Mouse (Mus musculus): Measurements from ENCODE around the gene Odf2. TPM values are rescaled to one million over a fixed set of nuclear protein-coding genes. Genes with fewer than 3 reads are reported as not detected.

Gene Odf2
- total RNA-seq (2021): 10 to 100 TPM; 24.5 to 29.1 TPM
- long read RNA-seq, experiment 1, transcript Odf2-204 (21 exons, 3,826 nt): major isoform, 19 of 38 reads
- long read RNA-seq, experiment 1, partial matches to known transcripts: 8 of 38 reads
- long read RNA-seq, experiment 1, other reads (novel, unspliced or antisense): 8 of 38 reads
- long read RNA-seq, experiment 2, transcript Odf2-204 (21 exons, 3,826 nt): major isoform, 17 of 45 reads
- long read RNA-seq, experiment 2, transcript Odf2-203 (17 exons, 2,305 nt): minor isoform, 6 of 45 reads
- long read RNA-seq, experiment 2, partial matches to known transcripts: 7 of 45 reads
- long read RNA-seq, experiment 2, other reads (novel, unspliced or antisense): 13 of 45 reads

DNA sequence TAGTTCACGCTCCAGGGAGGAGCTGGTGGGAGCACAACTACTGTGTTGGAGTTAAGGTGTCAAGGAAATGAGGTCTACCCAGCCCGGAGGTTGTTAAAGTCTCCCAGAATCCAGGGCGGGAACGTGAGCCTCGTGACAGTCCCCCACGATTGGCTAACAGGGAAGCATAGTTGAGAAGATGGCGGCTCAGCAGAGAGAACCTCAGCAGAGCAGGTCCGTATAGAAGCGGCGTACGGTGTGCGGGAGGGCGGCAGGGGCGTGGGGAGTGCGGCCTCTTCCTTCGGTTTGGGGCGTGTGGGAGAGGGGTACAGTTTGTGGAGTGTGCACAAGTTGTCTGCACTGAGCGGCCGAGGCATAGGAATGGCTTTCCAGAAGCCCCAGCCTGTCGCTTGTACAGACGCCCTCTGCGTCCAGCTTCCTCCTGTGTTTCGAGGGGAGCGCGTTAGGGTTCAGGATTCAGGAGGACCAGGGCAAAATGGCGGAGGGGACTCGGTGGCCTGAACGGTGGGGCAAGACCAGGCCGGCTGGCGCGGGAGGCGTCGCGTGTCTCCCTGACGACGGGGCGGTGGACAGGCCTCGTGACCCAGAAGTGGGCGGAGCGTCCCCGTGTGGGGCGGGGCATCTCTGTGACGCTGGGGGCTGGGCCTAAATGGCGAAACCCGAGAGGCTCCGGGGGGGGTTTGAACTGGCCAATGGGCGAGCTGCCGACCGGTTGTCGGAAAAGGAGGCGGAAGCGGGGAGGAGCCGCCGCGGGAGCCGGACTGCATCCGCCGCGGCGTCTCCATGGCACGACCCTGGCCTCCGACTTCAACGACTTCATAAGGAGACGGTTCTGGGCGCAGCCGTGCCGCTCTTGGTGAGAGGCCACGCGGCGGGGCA, at the start of gene Odf2:
Gene Odf2, plus strand, starts transcription at position 156 of the 879 bp plus-strand sequence.
- DNase-seq: peak; percentile 100
- intact Hi-C loops (cut with DNase I): no loop called here

DNA sequence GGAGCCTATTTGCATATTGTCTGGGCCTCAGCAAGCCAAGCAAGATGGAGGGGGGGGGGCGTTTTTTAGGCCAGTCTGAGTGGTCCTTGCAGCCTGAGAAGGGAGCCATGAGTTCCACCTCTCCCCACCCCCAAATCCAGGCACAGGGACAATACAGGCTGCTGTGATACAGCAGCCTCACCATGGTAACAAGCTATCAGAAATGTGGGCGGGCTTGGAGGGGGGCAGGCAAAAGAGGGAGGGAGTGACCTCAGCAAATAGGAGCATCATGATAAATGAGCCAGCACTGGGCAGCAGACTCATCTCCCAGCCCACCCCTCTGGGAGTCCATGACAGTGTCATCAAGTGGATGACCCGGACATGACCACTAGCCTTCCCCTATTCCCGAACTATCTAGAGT, 49.6 kb upstream of the Odf2 start:
- intact Hi-C loops (cut with DNase I): no loop called here
- DNase-seq: no peak

DNA sequence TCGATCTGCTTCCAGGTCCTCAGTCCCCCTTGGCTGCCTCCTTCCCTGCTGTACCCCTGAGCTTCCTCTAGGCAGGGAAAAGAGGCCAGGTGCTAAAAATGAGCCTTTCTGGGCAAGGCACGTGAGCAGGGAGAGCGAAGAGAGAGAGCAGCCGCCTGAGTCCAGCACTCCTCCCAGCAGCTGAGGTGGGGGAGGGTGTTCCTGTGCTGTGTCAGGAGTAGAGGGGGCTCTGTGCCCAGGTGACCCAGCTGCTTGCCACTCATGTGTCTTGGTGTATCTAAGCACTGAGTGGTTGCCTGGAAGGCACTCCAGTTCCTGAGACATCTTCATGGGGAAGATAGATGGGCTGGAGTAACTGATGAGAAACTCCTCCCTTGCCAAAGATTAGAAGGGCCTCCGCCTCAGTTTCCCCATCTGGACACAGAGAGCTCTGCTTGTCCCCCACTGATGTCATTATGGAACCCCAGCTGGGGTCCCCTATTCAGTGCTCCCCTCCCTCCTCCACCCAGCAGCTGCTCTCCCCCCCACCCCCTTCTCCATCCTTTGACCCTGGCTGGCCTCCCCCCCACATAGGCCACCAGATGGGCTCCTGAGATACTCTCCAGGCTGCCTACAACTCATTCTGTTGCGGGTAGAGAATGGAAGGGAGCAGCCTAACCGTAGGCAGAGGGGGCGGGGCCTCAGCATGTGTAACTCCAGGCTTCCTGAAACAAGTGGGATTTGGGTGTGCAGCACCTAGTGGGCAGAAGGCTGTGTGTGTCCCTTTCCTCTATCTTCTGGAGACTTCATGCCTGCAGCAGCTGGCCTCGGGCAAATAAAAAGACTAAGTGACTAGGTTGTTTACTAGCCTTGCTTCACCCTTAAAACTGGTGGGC, 45.6 kb upstream of the Odf2 start:
- no peak for DNase-seq
- intact Hi-C loops (cut with DNase I): no loop called here

DNA sequence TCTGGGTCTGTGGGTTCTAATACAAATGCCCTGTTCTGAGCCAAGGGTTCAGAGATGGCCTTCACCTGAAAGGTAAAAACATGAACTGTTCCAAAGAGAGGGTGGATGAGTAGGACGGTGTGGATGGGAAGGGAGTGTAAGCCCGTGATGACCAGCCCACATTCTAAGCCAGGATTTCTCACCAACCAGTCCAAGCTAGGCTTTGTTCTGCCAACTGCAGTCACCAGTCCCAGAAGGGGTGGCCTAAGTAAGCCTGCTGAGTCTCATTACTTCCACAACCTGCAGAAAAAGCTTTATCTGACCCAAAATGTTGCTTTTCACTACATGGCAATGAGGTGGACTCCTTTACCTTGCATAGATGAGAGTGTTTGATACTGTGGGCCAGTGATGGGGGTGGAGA, 44.9 kb upstream of the Odf2 start:
- intact Hi-C loops (cut with DNase I): no loop called here
- DNase-seq: no peak

DNA sequence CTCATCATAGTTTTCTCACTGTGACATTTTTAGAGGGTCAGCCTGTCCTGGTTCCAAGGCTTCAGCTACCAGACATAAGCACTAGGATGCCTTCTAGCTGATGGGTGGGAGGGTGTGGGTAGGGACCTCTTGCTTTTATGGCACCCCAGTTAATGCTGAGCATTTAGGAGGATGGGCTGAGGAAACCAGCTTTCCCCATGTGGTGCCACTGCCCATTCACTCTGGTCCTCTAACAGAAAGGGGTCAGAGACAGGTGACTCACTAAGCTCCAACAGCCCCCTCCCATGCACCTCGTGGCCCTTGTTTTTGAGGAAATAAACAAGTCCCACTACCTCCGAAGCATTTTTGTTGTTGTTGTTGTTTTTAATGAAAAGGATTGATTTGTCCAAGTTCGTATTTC, 44.4 kb upstream of the Odf2 start:
- DNase-seq: no peak
- intact Hi-C loops (cut with DNase I): no loop called here

DNA sequence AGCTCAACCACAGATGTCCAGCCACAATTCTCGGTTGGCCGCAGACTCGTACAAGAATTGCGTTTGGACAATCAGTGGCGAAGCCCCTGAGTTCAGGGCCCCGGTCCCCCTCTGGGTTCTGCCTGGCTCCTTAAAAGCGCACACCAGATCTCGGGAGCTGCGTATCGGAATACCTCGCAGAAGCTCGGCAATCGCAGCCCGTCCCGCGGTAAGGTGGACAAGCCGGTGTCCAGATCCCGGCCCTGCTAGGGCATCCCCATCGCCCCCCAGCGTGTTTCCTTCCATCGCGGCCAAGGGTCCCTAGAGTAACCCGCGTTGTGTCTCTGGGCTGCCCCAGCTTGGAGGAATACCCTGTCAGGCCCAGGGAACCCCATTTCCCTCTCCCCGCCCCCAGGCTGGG, 43.4 kb upstream of the Odf2 start:
- no peak for DNase-seq
- intact Hi-C loops (cut with DNase I): no loop called here

DNA sequence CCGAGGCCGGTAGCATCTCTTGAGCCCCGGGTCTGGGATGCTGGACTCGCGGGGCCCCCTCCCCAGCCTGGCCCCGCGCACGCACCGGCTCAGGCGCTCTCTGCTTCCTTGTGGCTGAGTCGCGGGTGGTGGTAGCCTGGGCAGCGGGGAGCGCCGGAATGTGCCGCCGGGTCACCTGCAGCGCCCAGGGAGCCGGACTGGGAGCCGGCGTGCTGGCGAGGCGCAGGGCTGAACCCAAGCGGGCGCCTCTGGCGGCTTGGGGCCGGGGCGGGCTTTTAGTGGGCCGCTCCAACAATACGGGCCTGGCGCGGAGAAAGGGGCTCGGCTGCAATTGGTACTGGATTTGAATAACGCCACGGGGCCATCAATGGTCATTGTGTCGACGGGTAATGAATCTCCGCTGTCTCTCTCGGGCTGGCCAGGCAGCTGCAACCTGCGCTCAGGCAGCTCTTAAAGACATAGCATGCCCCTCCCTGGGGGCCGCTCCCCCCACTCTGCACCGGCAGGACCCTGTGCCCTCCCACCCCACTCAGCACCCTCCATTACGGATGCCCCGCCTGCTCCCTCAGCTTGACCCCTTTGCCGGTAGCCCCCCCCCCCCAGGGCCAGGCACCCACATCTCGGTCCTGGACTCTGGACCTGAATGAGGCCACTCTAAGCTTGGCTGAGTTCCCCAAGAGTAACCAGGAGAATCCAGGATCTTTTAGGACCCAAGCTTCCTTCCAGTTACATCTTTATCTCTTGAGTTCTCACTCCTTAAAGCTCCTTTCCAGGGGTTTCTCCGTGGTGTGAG, 42.8 kb upstream of the Odf2 start:
- intact Hi-C loops (cut with DNase I): no loop called here
- no peak for DNase-seq

DNA sequence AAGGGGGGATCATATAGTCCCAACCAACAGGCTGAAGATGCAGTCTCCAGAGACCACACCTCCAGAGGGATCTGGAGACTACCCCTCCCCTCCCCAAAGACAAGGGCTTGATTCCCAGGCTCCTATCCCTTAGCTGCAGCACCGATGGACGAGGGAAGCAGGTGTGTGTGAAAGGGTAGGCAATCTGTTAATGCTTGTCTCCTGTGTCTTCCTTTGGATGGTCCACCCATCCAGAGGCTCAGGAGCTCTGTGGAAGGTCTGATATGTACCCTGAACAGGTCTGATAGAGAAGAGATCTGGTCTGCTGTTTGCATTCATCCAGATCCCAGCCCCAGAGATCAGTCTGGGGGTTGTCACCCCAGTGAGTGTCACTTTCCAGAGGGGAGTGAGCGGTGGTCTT, 42.1 kb upstream of the Odf2 start:
- DNase-seq: no peak
- intact Hi-C loops (cut with DNase I): no loop called here

DNA sequence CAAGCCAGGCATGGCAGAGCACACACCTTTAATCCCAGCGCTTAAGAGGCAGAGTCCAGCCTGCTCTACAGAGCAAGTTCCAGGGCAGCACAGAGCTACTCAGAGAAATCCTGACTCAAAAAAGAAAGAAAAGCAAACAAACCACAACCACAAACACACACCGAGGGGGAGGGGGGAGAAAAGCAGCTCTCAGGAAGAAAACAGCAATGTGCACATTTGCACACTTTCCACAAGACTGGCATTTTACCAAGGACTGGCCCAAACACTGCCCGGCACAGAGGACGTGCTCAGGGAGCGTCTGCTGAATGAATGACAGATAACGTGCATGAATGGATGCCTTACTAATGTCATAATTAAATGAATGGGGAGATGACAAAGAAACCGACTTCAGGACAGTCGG, 40.0 kb upstream of the Odf2 start:
- no peak for DNase-seq
- intact Hi-C loops (cut with DNase I): no loop called here

DNA sequence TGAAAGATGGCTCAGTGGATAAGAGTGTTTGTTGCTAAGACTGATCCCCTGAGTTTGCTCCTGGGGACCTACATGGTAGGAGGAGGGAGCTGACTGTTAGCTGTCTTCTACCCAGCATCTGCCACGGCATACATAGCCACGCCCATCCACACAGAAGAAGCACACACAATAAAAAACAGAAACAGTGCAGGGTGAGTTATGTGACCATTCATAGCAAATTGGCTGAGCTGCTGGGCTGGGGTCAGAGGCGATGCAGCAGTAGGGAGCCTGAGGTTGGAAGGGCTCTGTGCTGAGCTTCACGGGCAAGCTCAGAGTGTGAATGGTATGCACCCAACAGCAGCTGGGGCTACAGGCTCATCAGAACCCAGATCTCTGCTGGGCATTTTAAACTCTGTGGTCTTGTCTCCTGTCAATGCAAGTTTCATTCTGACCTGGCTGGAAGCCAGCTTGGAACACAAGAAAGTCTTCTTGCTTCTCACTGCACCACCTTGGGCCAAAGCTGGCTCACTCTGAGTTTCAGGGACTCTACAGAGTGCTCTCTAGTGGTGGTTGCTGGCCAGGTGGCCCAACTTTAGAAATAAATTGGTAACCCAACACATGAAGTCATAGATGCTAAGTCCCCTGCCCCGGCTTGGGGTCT, 39.1 kb upstream of the Odf2 start:
- intact Hi-C loops (cut with DNase I): no loop called here
- no peak for DNase-seq

DNA sequence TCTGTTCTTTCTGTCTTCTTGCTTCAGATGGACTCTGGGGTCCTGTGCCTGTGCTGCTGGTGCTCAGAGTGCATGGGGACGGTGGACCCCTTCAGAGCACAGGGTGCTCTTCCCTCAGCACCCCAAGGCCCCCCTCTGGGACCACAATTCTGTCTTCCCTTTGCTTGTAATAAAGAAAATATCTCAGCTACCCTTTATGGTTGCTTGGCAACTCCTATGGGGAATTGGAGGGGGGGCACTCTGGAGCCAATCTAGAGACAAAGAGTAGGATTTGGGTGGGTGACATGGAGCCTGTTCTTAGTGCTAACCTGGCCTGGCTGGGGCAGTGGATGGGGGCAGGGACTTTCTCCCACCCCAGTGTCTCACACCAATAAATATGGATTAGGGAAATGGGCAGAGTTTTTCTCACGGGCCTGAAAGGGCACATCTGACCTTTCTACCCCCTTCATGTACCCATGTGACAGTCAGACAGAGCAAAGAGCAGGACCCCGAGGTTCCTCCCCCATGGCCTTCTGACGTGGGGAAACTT, 36.0 kb upstream of the Odf2 start:
- no peak for DNase-seq
- intact Hi-C loops (cut with DNase I): no loop called here

DNA sequence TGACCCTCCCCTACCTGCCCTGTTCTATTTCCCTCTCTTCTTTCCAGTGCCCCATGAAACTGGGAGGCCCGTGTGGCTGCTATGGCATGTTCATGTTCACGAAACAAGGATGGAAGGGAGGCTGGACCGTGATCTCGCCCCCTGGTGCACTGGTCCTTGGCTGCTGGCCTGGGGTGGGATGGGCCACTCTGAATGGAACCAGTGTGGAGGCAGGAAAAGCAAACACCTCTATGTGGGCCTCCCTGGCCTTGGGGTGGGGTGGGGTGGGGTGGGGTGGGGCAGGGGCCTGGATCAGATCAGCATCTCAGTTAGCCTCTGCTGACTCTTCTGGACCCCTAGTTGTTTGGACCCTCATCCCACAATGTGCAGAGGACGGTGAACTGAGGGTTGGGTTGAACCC, 35.3 kb upstream of the Odf2 start:
- no peak for DNase-seq
- intact Hi-C loops (cut with DNase I): no loop called here

DNA sequence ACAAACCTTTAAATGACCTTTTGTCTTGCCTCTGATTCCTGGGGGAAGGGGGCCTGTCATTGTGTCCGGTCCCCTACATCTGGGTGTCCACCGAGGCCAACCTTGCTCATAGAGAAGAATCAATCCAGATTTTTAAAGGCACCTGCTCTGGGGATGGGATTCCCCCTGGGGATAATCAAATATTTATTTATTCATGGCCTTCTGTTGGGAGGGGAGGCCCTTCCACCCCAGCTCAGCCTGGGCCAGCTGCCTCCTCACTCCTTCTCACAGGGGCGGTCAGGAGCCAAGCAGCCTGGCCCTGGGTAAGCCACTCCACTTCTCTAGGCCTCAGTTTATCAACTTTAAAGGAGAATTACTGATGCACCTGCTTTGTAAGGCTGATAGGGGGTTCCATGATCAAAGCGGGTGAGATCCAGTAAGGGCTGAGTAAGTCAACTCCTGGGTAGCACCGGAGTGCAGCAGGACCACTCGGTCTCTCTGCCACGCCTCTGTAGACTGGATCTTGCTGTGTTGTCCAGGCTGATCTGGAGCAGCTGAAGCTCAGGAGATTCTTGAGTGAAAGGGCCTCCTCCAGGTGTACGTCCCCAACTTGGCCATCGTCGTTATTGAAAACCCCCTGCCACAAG, 33.3 kb upstream of the Odf2 start:
- DNase-seq: no peak

DNA sequence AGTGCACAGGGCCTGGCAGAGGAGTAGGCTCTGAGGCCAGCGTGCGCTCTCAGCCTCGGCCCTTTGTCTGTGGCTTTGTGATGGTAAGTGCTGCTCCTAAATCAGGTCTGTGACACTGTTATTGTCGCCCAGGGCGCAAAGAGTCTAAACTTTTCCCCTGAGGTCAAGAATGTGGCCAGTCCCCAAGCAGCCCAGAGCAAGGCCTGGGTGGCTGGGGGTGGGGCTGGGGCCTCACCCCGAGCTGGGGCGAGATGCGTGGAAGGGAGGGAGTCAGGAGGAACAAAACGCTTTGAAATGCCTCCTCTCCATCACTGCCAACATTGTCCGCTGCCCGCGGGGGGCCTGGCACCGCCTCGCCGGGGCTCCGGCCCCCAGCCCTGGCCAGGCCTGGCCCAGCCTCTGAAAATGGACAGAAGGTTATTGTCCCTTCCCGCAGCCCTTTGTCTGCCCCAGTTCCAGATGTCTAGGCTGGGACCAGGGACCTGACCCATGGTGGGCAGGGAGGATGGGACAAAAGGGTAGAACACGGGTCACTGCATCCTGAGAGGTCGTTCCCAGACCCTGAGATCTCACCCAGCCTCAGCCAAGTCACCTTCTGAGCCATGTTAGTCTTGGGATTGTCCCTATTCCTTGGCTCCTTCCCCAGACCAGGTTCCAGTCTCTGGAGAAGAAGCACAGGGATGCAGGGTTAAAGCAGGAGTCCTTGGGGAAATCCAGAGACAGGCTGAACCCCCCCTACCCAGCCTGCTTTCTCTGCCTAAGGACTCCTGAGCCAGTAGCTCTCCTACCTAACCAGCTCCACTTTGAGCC, 32.4 kb upstream of the Odf2 start:
- intact Hi-C loops (cut with DNase I): loop anchor here (5.0 kb wide), 1 partner anchor 89 kb away; no protein-coding TSS in a partner anchor
- no peak for DNase-seq

More for the DNA sequence above, 33.3 kb upstream of the Odf2 start:
- intact Hi-C loops (cut with DNase I): loop anchor here (5.0 kb wide), 1 partner anchor 88 kb away; no protein-coding TSS in a partner anchor

DNA sequence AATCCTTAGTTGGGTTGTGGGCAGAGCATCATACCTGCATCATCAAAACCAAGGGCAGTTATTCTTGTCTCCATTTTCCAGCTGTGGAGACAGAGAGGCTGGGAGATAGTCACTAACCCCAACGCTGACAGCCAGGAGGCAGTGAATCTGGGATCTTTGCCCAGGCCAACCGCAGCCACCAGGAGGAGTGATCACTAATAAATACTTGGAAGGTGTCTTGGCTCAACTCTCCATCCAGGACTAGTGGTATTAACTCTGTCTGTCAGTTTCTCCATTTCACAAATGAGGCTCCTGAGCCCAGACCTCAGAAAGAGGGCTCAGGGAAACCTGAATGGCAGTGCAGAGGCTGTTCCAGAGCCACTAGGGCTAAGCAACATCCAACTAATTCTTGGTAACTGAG, 31.7 kb upstream of the Odf2 start:
- no peak for DNase-seq
- intact Hi-C loops (cut with DNase I): loop anchor here (5.0 kb wide), 1 partner anchor 90 kb away; no protein-coding TSS in a partner anchor

DNA sequence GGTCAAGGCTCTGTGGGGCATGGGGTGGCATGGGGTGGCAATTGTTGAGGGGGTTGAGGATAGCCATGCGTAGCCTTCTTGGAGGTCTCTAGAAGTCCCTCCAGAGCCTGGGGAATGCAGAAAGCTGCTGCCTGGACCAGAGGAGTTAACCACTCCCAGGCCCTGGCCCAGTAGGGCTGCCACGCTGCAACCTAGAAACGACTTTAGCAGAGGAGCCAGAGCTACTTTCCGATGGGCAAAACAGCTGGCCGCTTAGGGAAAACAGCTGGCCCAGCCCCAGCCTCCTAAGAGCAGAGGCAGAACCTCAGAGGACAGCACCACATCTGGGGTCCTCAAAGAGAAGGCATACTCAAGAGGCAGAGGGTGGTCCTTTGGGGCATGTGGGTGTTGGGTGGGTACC, 31.1 kb upstream of the Odf2 start:
- no peak for DNase-seq
- intact Hi-C loops (cut with DNase I): loop anchor here (2.0 to 5.0 kb wide), 2 partner anchors 41 to 91 kb away; no protein-coding TSS in a partner anchor

DNA sequence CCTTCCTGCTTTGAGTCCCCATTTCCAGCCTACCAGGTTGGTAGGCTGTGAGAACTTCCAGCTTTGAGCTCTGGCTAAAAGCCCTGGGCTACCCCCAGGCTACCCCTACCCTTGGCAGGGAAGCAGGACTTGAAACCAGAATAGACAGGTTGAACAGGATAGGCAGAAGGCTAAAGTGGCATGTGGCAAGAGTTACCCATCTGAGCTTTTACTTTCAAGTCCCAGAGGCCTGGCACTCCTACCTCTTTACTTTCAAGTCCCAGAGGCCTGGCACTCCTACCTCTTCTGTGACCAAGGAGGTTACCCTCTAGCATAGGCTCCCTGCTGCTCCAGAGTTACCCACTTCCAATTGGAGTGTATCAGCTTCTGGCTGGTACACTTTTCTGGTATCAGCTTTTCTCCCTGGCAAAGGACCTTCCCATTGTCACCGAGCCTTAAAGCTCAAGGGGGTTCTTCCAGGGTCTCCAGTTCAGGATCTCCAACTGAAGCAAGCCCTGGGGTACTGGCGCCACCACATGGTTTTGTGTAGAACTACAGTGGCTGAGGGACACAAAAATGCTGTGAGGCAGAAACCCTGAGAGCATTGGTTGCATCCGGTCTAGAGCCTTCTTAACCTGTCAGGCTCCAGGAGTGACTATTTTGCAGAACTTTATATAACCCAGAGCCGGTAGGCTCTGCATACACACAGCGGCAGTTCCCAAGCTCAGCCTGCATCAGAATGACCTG, 30.1 kb upstream of the Odf2 start:
- intact Hi-C loops (cut with DNase I): loop anchor here (2.0 to 5.0 kb wide), 2 partner anchors 42 to 92 kb away; no protein-coding TSS in a partner anchor

More for the DNA sequence above, 30.1 kb upstream of the Odf2 start:
- peak; percentile 22 to 55 for DNase-seq
